Mouse (Mus musculus) neural tube, embryonic 11.5 days (tissue): Measurements from ENCODE around the gene Apod. TPM values are rescaled to one million over a fixed set of nuclear protein-coding genes. Genes with fewer than 3 reads are reported as not detected.

Experiments used
- ATAC-seq: fragments of 200-750 bp; cut with Nextera tagmentation; 2 replicates; pipeline ENCODE4 v1.8.0; 2017; ENCODE audit warnings: moderate number of reproducible peaks, mild to moderate bottlenecking, moderate TSS enrichment, moderate library complexity; ENCODE audit not compliant: insufficient read depth, low FRiP score, low TSS enrichment
- DNase-seq: peaks from one replicate; pipeline ENCODE4 v3.0.0-alpha.2; 2015; ENCODE audit warnings: low spot score
- H3K27ac ChIP-seq: fragments of 300-500 bp; sonication (generic); 2 replicates; pipeline ENCODE4 v1.5.1; 2014; ENCODE audit warnings: low read depth, mild to moderate bottlenecking, low read length
- H3K27me3 ChIP-seq: fragments of 300-500 bp; sonication (generic); 2 replicates; pipeline ENCODE4 v1.6.1; 2014; ENCODE audit warnings: mild to moderate bottlenecking, low read length, mixed read lengths; ENCODE audit not compliant: control insufficient read depth, insufficient read depth
- H3K36me3 ChIP-seq: fragments of 300-500 bp; sonication (generic); 2 replicates; pipeline ENCODE4 v1.6.1; 2014; ENCODE audit warnings: mild to moderate bottlenecking, low read length, moderate library complexity, mixed read lengths; ENCODE audit not compliant: control insufficient read depth, insufficient read depth
- H3K4me1 ChIP-seq: fragments of 300-500 bp; sonication (generic); 2 replicates; pipeline ENCODE4 v1.6.1; 2014; ENCODE audit warnings: low read length, mixed read lengths; ENCODE audit not compliant: control insufficient read depth, insufficient read depth
- H3K4me2 ChIP-seq: fragments of 300-500 bp; sonication (generic); 2 replicates; pipeline ENCODE4 v1.6.1; 2014; ENCODE audit warnings: low read depth, mild to moderate bottlenecking, moderate library complexity
- H3K4me3 ChIP-seq: fragments of 300-500 bp; sonication (generic); 2 replicates; pipeline ENCODE4 v1.5.1; 2014; ENCODE audit warnings: low read depth, low read length
- H3K9ac ChIP-seq: fragments of 300-500 bp; sonication (generic); 2 replicates; pipeline ENCODE4 v1.6.1; 2014; ENCODE audit warnings: mild to moderate bottlenecking, low read length
- H3K9me3 ChIP-seq: fragments of 300-500 bp; sonication (generic); 2 replicates; pipeline ENCODE4 v1.6.1; 2016; ENCODE audit warnings: low read length; ENCODE audit not compliant: control insufficient read depth
- WGBS: fragments of 180-500 bp; shearing (Covaris S2); extraction: QIAGEN DNeasy Blood & Tissue Kit; methylation state at CpG from one replicate; pipeline ENCODE4 v1.1.7; 2014; 5-methylcytosine and 5-hydroxymethylcytosine counted together
- polyA plus RNA-seq: library from polyadenylated mRNA; unstranded; fragments of >200 nt; fragmentation: Nextera tagmentation; extraction: Ambion mirVana; gene quantifications from 2 replicates; pipeline ENCODE4 v1.2.1, GENCODE M21; 2014

The Apod gene
- polyA plus RNA-seq, 1 experiment from 2014 or later: 15.8 TPM

DNA sequence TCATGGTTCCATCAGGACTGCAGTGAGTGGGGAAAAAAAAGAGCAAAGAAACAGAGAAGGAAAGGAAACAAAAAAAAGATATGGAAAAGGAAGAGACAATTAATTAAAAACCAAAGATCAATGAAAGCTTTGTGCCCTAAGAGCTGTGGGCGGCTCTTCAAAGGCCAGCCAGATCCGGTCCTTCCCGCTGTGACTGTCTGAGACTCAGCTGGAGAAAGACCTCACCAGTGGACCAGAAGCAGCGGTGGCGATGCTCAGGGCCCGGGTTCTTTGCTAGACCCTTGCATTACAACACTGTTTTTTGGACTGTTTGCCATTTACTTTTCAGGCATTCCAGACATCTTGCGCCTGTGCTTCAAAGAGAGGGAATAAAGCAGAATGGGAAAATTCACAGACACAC lies 14.1 kb downstream of the Apod start:
- Histone ChIP-seq H3K4me2 (no peak overlapping the region), H3K4me3 (no peak overlapping the region), H3K36me3 (no peaks in the 10 kb centered on the region), H3K27ac (peak overlapping the region; percentile 36; the same call in 1 of the 2 replicates), H3K27me3 (no peaks in the 10 kb centered on the region), H3K9me3 (no peaks in the 10 kb centered on the region), H3K4me1 (peaks cover 5% of the 10 kb centered on the region; the same call in 1 of the 2 replicates), H3K9ac (no peak overlapping the region)
- DNase-seq: peak; percentile 47
- WGBS: 34% methylated on average over 7 of the region's 7 CpGs
- no peak for ATAC-seq

DNA sequence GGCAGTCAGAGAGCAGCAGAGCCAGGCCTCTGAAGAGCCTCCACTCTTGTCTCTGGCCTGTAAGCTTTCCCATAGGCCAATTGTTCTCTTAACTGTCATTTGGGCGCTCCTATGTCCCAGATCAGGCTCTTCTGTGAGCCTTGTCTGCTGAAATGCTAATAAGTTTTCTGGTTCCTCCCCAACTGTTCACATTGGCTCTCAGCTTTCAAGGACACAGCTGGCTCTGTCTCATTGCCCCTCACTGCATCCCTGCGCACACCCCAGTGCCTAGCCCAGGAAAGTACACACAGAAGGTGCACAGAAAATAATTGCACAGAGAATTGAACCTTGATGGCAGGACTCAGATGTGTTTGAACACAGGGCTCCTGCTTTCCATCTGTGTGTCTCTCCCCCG lies 14.7 kb downstream of the Apod start:
- no peak for ATAC-seq
- 36% methylated on average over 3 of the region's 3 CpGs for WGBS
- no peak for DNase-seq
- Histone ChIP-seq H3K36me3 (no peaks in the 10 kb centered on the region), H3K9me3 (no peaks in the 10 kb centered on the region), H3K27me3 (no peaks in the 10 kb centered on the region), H3K27ac (peak overlapping the region; percentile 36; the same call in 1 of the 2 replicates), H3K9ac (no peak overlapping the region), H3K4me3 (no peak overlapping the region), H3K4me2 (no peak overlapping the region), H3K4me1 (peaks cover 5% of the 10 kb centered on the region; the same call in 1 of the 2 replicates)

DNA sequence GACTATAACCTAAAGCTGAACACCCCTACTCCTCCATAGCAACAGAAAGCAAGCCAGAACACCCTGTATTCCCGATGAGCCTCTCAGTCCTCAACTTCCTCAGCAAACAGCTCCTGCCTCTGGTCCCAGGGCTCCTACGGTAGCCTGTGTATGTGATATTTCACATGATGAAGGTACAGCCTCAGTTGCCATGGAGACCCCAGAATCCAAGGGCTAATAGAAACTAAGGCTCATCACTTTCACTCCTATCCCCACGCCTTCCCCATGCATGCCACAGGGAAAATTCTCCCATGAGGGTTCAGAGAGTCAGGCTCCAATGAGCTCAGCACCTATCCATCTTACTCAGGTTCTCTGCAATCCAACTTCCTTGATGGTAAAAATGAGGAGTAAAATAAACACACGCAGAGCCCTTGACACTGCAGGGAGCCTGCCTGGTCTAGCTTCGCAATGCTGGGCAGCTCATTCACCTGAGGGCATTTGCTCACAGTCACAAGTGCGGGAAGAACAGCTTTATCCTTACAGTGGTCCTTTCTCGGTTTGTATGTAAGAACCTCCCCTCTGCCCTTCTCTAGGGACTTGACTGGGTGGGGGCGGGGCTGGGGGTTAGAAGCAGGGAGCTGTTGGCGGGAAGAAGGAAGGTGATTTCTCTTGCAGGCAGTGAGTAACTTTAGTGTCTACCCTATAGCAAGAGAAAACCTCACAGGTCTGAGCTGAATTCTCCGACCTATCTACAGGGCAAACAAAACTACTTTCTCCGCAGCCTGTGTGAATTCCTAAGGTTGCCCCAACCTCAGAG lies 15.2 kb downstream of the Apod start:
- Histone ChIP-seq H3K4me1 (peaks cover 5% of the 10 kb centered on the region; the same call in 1 of the 2 replicates), H3K4me3 (no peak overlapping the region), H3K4me2 (no peak overlapping the region), H3K27ac (no peak overlapping the region), H3K9ac (no peak overlapping the region), H3K27me3 (no peaks in the 10 kb centered on the region), H3K9me3 (no peaks in the 10 kb centered on the region), H3K36me3 (no peaks in the 10 kb centered on the region)
- DNase-seq: no peak
- ATAC-seq: no peak
- 41% methylated on average over 11 of the region's 11 CpGs for WGBS

DNA sequence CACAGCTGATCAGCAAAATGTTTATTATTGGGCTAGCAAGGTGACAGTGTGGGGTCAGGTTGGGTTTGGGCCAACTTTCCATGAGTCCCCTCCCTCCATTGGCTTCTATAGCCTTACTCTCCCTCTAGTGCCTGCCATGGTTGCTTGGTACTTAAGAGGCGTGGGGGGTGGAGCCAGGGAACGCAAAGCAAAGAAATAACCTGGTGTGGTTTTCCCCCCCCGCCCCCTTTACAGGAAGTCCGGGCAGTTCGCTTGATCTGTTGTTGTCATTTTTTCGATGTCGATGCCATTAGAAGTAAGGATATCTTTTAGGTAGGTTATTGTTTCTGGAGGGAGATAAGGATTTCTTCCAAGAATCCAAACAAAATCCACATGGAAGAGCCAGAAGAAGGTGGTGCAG lies 17.5 kb downstream of the Apod start:
- no peak for ATAC-seq

DNA sequence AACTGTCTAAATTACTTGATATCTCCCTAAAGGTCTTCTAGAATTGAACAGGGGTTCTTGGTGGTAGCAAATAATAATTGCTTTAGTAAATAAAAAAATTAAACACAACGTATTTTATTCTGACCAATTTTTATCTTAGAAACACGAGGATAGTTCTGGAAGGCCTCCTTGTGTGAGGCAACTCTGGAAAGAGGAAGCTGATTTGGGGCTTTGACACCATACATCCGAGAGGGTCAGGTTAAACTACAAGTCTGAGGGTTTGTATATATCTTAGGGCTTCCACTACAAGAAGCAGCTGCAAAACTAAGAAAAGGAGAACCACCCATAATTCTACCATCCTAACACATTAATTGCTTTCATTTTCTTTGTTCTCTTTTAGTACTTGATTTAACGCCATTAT lies 20.8 kb downstream of the Apod start:
- Histone ChIP-seq H3K27me3 (no peaks in the 10 kb centered on the region), H3K4me2 (no peak overlapping the region), H3K4me3 (no peak overlapping the region), H3K9ac (no peak overlapping the region), H3K27ac (no peak overlapping the region), H3K36me3 (no peaks in the 10 kb centered on the region), H3K9me3 (no peaks in the 10 kb centered on the region), H3K4me1 (no peaks in the 10 kb centered on the region)
- no peak for ATAC-seq
- no peak for DNase-seq
- 65% methylated on average over 4 of the region's 4 CpGs for WGBS

More for the DNA sequence above, 17.5 kb downstream of the Apod start:
- Histone ChIP-seq H3K27ac (no peak overlapping the region), H3K4me1 (peaks cover 5% of the 10 kb centered on the region; the same call in 1 of the 2 replicates), H3K9ac (no peak overlapping the region), H3K4me3 (no peak overlapping the region), H3K4me2 (no peak overlapping the region), H3K27me3 (no peaks in the 10 kb centered on the region), H3K9me3 (no peaks in the 10 kb centered on the region), H3K36me3 (no peaks in the 10 kb centered on the region)
- WGBS: 93% methylated on average over 7 of the region's 7 CpGs
- no peak for DNase-seq

DNA sequence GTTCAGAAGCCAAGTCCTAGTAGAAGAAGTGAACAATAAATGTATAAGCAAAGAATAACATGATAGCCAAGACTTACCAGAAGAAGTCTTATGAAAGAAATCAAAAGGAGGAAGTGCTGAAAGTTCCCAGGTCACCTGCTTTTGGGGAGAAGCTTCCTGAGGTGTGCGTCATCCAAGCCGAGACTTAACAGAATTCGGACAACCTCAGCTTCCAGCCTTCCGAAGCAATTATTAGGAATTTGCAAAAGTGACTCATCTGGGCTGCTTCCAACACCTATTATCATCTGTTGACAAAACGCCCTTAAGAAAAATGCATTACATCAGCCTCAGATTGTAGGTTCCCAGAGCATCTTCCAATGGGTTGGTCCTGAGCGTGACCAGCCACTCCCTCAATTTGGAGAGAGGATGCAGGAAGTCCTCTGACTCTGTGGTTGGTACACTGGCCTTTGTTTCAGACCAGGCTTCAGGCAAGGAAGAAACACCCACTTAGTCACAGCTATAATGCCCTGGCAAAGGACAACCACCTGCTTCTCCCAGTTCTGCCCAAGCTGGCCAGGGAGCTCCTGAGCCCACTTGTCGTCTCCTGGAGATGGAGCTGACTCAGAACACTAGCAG lies 23.8 kb downstream of the Apod start:
- H3K4me2 ChIP-seq: no peak overlapping the region
- H3K27ac ChIP-seq: no peak overlapping the region
- H3K9ac ChIP-seq: no peak overlapping the region
- H3K4me1 ChIP-seq: no peaks in the 10 kb centered on the region
- 84% methylated on average over 7 of the region's 7 CpGs for WGBS
- H3K36me3 ChIP-seq: no peaks in the 10 kb centered on the region
- H3K9me3 ChIP-seq: no peaks in the 10 kb centered on the region
- H3K4me3 ChIP-seq: no peak overlapping the region
- DNase-seq (no peak), ATAC-seq (no peak)
- no peaks in the 10 kb centered on the region for H3K27me3 ChIP-seq

DNA sequence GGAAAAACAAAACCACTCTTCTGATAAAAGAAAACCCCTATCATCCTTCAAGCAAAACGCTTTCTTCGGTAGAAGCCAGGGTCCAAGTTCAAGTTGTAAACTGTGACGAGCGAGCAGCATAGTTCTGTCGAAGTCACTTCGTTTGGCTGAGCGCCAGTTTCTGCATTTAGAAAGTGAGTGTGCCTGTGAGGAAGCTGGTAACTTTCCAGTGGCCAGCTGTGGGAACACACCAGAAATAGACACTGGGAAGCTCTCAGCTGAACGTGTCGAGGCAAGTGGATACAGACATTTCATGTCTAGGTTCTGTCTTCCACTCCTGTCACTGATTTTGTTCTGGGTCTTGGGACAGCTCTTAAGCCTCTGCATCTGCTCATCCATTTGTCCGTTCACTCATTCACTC lies 24.3 kb downstream of the Apod start:
- ATAC-seq (no peak), DNase-seq (peak; percentile 22)
- 86% methylated on average over 10 of the region's 10 CpGs for WGBS
- H3K27me3 ChIP-seq: no peaks in the 10 kb centered on the region
- no peak overlapping the region for H3K4me3 ChIP-seq
- H3K4me1 ChIP-seq: no peaks in the 10 kb centered on the region
- H3K36me3 ChIP-seq: no peaks in the 10 kb centered on the region
- no peaks in the 10 kb centered on the region for H3K9me3 ChIP-seq
- H3K4me2 ChIP-seq: no peak overlapping the region
- no peak overlapping the region for H3K27ac ChIP-seq
- H3K9ac ChIP-seq: no peak overlapping the region

DNA sequence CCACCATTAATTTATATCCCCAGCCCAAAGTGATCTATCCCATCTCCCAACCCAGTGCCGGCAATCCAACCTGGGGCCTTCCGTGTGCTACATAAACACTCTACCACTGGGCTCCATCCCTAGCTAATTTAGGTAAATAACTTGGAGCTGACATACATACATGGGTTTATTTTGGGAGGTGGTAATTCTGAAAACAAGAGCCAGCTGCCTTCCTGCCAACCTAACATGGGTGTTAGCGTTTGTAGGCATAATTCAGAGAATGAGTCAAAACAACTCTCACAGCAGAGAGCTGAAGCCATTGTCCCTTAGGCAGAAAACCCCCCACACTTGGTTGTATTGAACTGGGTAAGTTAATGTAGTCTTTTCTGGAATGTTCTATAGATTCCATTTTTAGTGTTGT lies 26.9 kb downstream of the Apod start:
- ATAC-seq (no peak), DNase-seq (no peak)
- H3K4me1 ChIP-seq: no peaks in the 10 kb centered on the region
- WGBS: 82% methylated on average over 3 of the region's 3 CpGs
- no peak overlapping the region for H3K4me2 ChIP-seq
- no peak overlapping the region for H3K9ac ChIP-seq
- H3K9me3 ChIP-seq: no peaks in the 10 kb centered on the region
- H3K36me3 ChIP-seq: no peaks in the 10 kb centered on the region
- H3K27ac ChIP-seq: no peak overlapping the region
- no peak overlapping the region for H3K4me3 ChIP-seq
- no peaks in the 10 kb centered on the region for H3K27me3 ChIP-seq
